Mouse (Mus musculus) small intestine, adult 2 months (tissue): ENCODE measurements around the gene Kcnd3. TPM values are rescaled to one million over a fixed set of nuclear protein-coding genes. Genes with fewer than 3 reads are reported as not detected.

Source experiments
- H3K27ac ChIP-seq: fragments of 200-500 bp; 2 replicates; pipeline ENCODE4 v1.5.1; 2012; ENCODE audit warnings: low read depth, low read length, control low read depth, inconsistent platforms; ENCODE audit not compliant: insufficient read depth
- H3K27me3 ChIP-seq: fragments of 200-500 bp; 2 replicates; pipeline ENCODE4 v1.6.1; 2012; ENCODE audit warnings: mild to moderate bottlenecking, moderate library complexity, low read length, inconsistent platforms; ENCODE audit not compliant: control insufficient read depth, insufficient read depth
- H3K36me3 ChIP-seq: fragments of 200-500 bp; 2 replicates; pipeline ENCODE4 v1.6.1; 2012; ENCODE audit warnings: mild to moderate bottlenecking, low read length, control low read depth, inconsistent platforms; ENCODE audit not compliant: control insufficient read depth, insufficient read depth
- H3K4me1 ChIP-seq: fragments of 200-500 bp; 2 replicates; pipeline ENCODE4 v1.6.1; 2012; ENCODE audit warnings: low read length, inconsistent platforms, mixed read lengths; ENCODE audit not compliant: control insufficient read depth, insufficient read depth, insufficient read length
- H3K4me3 ChIP-seq: fragments of 200-500 bp; 2 replicates; pipeline ENCODE4 v1.5.1; 2012; ENCODE audit warnings: low read depth, mild to moderate bottlenecking, control low read depth, inconsistent platforms, low read length, moderate library complexity
- CTCF ChIP-seq: fragments of 200-500 bp; IDR thresholded peaks from 2 replicates; pipeline ENCODE4 v1.5.1; 2012; ENCODE audit warnings: low read depth, mild to moderate bottlenecking, control low read depth, inconsistent platforms, low read length, moderate library complexity, mixed read lengths; ENCODE audit not compliant: insufficient replicate concordance, insufficient read length; ENCODE audit errors: extremely low read depth
- POLR2A ChIP-seq: fragments of 200-500 bp; IDR thresholded peaks from 2 replicates; pipeline ENCODE4 v1.6.1; 2012; ENCODE audit warnings: low read depth, mild to moderate bottlenecking, control low read depth, inconsistent platforms, low read length, moderate library complexity
- WGBS: fragments of 180-500 bp; shearing (Covaris S2); methylation state at CpG from one replicate; pipeline ENCODE4 v1.1.7; 2018; 5-methylcytosine and 5-hydroxymethylcytosine counted together
- polyA plus RNA-seq: library from polyadenylated mRNA; depleted of rRNA; stranded (reverse); fragments of >200 nt; gene quantifications from 2 replicates; pipeline ENCODE4 v1.2.3, GENCODE M21; 2012; rRNA removed

Gene Kcnd3
- polyA plus RNA-seq, 1 experiment: 1.5 TPM

DNA sequence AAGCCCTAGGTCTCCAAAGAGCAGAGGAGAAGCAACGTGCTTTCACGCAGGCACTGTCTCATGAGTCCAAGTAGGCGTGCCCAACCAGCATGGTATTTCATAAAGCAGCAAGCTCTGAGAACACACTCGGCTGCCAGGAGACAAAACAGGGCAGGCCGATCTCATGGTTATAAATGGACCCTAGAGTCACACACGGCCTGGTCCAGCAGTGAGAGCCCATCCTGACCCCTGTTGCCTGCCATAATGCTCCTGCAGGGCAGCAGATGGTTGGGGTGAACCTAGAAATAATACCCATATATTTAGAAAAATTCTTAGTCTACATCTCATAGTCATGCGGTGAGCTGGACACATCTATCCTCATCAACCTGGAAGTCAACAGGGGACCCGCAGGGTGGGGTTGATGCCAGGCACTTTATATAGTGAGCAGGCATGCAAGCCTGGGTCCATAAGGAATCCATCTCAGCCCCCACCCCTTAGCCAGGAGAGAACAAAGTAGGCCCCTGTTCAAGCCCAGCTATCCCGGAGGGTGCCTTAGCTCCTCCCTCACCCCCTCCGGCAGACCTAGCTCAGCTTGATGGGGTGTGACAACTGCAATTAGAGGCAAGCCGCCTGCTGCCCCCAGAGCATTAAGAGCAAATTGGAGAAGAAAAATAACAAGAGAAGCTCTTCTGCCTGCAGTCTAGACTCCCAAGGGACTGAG is 265.9 kb downstream of the Kcnd3 start:
- Histone ChIP-seq H3K27ac (no peak overlapping the region), H3K36me3 (no peaks in the 10 kb centered on the region), H3K4me3 (no peak overlapping the region), H3K27me3 (no peaks in the 10 kb centered on the region), H3K4me1 (no peaks in the 10 kb centered on the region)
- WGBS: 77% methylated on average over 11 of the region's 11 CpGs
- no peak for TF ChIP-seq CTCF
- TF ChIP-seq POLR2A: no peak

DNA sequence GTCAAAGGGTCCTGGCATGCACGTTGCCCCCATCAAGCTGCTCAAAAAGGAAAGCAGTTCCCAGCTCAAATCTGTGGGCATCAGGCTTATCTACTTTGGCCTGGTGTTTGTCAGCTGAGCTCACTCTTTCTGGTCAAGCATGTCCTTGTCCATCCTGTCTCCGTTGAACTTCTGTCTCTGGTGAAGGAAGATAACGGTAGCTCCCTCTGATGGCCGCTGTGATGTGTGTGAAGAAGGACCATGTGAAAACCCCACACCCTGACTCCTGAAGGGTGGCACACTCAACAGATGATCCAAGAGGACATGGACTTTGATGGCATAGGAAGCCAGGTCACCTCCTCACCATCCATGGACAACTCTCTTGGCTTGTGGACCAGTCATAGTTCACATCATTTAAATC is 266.6 kb downstream of the Kcnd3 start:
- TF ChIP-seq CTCF (no peak), POLR2A (no peak)

DNA sequence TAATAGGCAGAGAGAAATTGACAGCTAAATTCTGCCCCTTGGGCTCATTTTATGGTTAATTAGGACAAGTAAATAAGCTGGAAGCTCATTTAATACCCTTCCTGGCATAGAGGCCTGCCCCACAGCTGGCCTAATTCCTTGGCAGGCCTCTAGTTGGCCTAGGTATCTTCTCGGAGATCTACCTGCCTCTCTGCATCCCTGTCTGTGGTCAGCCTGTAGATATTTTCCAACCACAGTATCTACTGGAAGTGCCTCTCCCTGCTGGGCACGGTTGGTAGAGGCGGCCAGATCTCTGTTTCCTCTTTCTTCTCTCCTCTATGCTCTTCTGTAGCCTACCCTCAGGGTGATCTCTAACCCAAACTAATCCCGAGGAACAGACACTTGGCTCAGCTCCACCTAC is 267.8 kb downstream of the Kcnd3 start:
- H3K27ac ChIP-seq: no peak overlapping the region
- H3K27me3 ChIP-seq: no peaks in the 10 kb centered on the region
- H3K36me3 ChIP-seq: no peaks in the 10 kb centered on the region; the same call in 1 of the 2 replicates
- H3K4me3 ChIP-seq: no peak overlapping the region
- WGBS: 52% methylated on average over 4 of the region's 4 CpGs
- TF ChIP-seq CTCF (no peak), POLR2A (no peak)
- H3K4me1 ChIP-seq: no peaks in the 10 kb centered on the region

More for the DNA sequence above, 266.6 kb downstream of the Kcnd3 start:
- H3K4me1 ChIP-seq: no peaks in the 10 kb centered on the region
- no peak overlapping the region for H3K4me3 ChIP-seq
- H3K36me3 ChIP-seq: no peaks in the 10 kb centered on the region
- 57% methylated on average over 4 of the region's 4 CpGs for WGBS
- H3K27ac ChIP-seq: no peak overlapping the region
- no peaks in the 10 kb centered on the region for H3K27me3 ChIP-seq

DNA sequence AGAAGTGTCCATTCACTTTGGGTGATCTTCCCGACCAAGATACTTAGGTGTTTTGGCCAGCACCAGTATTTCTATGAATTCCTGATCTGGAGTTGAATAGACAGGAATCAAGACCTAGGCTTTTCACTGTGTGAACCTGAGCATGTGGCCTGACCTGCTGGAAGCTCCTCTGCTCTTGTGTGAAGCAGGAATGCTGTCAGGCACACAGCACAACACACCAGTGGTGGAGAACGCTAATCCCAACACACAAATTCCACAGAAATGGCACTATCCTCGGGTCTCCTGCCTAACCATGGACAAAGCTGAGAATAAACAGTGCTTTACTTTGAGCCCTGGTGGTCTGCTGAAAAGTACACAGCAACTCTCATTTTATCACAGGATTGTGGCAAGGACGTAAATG is 268.4 kb downstream of the Kcnd3 start:
- no peaks in the 10 kb centered on the region for H3K27me3 ChIP-seq
- no peaks in the 10 kb centered on the region; the same call in 1 of the 2 replicates for H3K36me3 ChIP-seq
- no peak overlapping the region for H3K4me3 ChIP-seq
- TF ChIP-seq POLR2A: no peak
- TF ChIP-seq CTCF: no peak
- H3K27ac ChIP-seq: no peak overlapping the region
- 67% methylated on average over 4 of the region's 4 CpGs for WGBS
- H3K4me1 ChIP-seq: no peaks in the 10 kb centered on the region

DNA sequence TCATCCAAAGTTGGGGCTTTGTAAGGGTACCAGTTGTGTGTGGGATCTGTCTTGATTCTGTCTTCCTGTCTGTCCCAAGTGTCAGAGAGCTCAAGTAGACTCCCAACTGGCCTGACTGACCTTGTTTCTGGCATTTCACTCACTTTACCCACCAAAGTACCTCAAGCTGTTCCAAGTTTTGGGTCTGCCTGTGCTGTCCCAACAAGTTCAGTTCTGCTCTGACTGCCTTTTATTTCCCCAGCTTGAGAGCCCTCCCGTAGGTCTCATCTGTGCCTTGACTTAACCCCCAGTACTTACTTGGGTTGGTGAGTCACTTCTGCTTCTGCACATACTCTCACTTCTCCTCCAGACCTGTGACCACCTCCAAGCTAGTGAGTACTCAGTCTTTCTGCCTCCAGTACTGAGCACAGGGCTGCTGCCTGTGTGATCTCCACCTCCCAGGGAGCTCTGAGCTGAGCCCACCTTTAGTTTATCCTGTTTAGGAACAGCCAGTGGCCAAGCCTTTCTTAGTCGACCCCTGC is 269.6 kb downstream of the Kcnd3 start:
- TF ChIP-seq POLR2A: no peak
- no peak for TF ChIP-seq CTCF
- Histone ChIP-seq H3K27ac (no peak overlapping the region), H3K27me3 (no peaks in the 10 kb centered on the region), H3K4me1 (no peaks in the 10 kb centered on the region), H3K4me3 (no peak overlapping the region), H3K36me3 (no peaks in the 10 kb centered on the region; the same call in 1 of the 2 replicates)
- 76% methylated on average over 2 of the region's 2 CpGs for WGBS

DNA sequence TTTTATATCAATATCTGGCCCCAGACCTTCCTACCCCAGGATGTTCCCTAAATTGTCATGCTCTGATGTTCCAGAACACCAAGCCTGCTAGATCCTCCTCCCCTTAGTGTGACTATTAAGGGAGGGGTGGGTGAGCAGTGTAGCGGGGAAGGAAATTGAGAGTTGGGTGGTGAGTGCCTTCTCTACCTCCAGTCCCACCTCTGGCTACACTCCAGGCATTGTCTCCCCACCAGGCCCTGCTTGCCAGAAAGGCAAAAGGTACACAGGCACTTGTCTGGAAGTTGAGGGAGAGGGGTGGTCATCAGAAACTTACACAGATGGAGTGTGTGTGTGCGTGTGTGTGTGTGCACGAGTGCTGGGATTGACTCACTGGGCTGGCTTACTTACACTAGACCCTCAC is 270.4 kb downstream of the Kcnd3 start:
- 91% methylated on average over 3 of the region's 3 CpGs for WGBS
- no peak overlapping the region for H3K27ac ChIP-seq
- TF ChIP-seq CTCF (no peak), POLR2A (no peak)
- no peaks in the 10 kb centered on the region for H3K4me1 ChIP-seq
- H3K36me3 ChIP-seq: peaks cover under 1% of the 10 kb centered on the region
- no peak overlapping the region for H3K4me3 ChIP-seq
- H3K27me3 ChIP-seq: no peaks in the 10 kb centered on the region

Other genes starting within 250 kb of the Kcnd3 start
- 13.4 and 15.8 TPM in 2 replicates for gene Ddx20, start 235.2 kb downstream of the Kcnd3 start, polyA plus RNA-seq